Comparison of ENCODE assay signal across 7 mouse cellular contexts in the genomic region with DNA sequence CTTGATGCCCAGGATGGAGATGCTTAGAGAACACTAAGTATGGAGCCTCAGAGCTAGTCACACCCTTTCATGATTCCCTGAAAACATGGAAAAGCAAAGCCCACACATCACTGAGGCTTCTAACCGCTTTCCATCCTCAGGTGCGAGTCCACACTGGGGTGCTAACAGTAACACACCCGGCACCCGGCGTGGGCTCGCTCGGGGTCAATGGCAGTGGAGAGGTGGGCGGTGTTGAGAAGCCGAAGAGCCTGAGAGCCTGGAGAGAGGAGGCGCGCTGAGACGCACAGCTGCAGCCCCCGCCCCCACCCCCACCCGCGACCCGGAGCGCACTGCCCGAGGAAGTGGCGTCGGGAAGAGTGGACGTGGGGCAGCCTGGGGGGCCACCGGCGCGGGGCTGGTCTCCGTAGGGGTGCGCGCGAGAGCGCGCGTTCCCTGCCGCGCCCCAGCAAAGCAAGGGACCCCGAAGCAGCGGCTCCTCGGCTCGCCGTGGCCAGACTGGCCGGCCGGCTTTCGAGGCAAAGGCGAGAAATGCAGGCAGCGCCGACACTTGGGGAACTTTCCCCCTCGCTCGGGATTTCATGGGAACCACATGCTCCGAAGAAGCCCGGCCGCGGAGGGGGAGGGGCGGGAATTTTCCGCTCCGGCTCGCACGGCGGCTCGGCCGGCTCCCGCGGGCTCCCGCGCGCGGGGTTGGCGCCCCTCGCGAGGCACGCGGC.
DNase-seq lines count a peak whose midpoint lies in the region; TF ChIP-seq lines count a peak whose summit lies in the region.

No protein-coding gene starts in this region.

- no peaks in the 10 kb centered on the region for H3K36me3 ChIP-seq in midbrain, embryonic 10.5 days

- peak; percentile 81 for DNase-seq in NIH3T3 (ENCODE audit: low read depth)
- peak; percentile 52 to 60 for DNase-seq in heart, postnatal 36 days
- DNase-seq in left cerebral cortex, postnatal 36 days (ENCODE audit: low spot score in 2 of 2): peak; percentile 58 to 64
- DNase-seq in midbrain, embryonic 10.5 days (ENCODE audit: low spot score): no peak
- peak; percentile 84 for DNase-seq in testis, postnatal 10 days (ENCODE audit: low spot score)

- no peak for TF ChIP-seq CTCF in bone marrow macrophage, adult 2 months (IDR thresholded peaks at IDR 0.05; ENCODE audit: low read depth, low read length)
- TF ChIP-seq CTCF in embryonic fibroblast, embryonic 13.5 days (IDR thresholded peaks at IDR 0.05; ENCODE audit: borderline replicate concordance, insufficient read depth, low read length): no peak

- intact Hi-C loops in heart, postnatal 36 days (cut with DNase I): loop anchor here (5.0 kb wide), 1 partner anchor 460 kb away; no protein-coding TSS in a partner anchor
- intact Hi-C loops in left cerebral cortex, postnatal 36 days (cut with DNase I): loop anchor here (2.0 to 5.0 kb wide), 7 partner anchors 70 to 480 kb away; partner anchors contain the start of gene Dcp1b

- no peaks in the 10 kb centered on the region for H3K9me3 ChIP-seq in midbrain, embryonic 10.5 days (replicated peaks)

- H3K27ac ChIP-seq in bone marrow macrophage, adult 2 months (ENCODE audit: insufficient read depth, low read depth, low read length): no peak overlapping the region
- peak overlapping the region; percentile 81 for H3K27ac ChIP-seq in embryonic fibroblast, embryonic 13.5 days (ENCODE audit: insufficient read depth, low read length)
- peak overlapping the region; percentile 86 for H3K27ac ChIP-seq in midbrain, embryonic 10.5 days (replicated peaks)

- TF ChIP-seq POLR2A in bone marrow macrophage, adult 2 months (IDR thresholded peaks at IDR 0.05; ENCODE audit: borderline replicate concordance, low read depth, low read length): no peak
- TF ChIP-seq POLR2A in embryonic fibroblast, embryonic 13.5 days (IDR thresholded peaks at IDR 0.05; ENCODE audit: low read depth, low read length): 0 out of 2 replicates have a peak, but pooled peaks have one; percentile 20

- no peaks in the 10 kb centered on the region for H3K4me1 ChIP-seq in bone marrow macrophage, adult 2 months (ENCODE audit: control insufficient read depth, insufficient read depth, low read length)
- H3K4me1 ChIP-seq in embryonic fibroblast, embryonic 13.5 days (ENCODE audit: control insufficient read depth, insufficient read depth, low read length): 0 out of 2 replicates have a peak, but pooled peaks cover 3% of the 10 kb centered on the region
- H3K4me1 ChIP-seq in midbrain, embryonic 10.5 days: peaks cover 31% of the 10 kb centered on the region

- peaks cover 68% of the 10 kb centered on the region for H3K27me3 ChIP-seq in midbrain, embryonic 10.5 days (ENCODE audit: low read depth, poor library complexity, severe bottlenecking)

- H3K4me3 ChIP-seq in bone marrow macrophage, adult 2 months (ENCODE audit: insufficient read depth, low read length): peak overlapping the region; percentile 37
- peak overlapping the region; percentile 86 for H3K4me3 ChIP-seq in embryonic fibroblast, embryonic 13.5 days (ENCODE audit: insufficient read depth, low read length)
- H3K4me3 ChIP-seq in midbrain, embryonic 10.5 days: peak overlapping the region; percentile 67

- WGBS in midbrain, embryonic 10.5 days: under 1% methylated on average over 68 of the region's 69 CpGs
